Mouse (Mus musculus) layer of hippocampus, postnatal 25 days (tissue): Measurements from ENCODE around the gene Fap. TPM values are rescaled to one million over a fixed set of nuclear protein-coding genes. Genes with fewer than 3 reads are reported as not detected.
A peak's percentile ranks its signal among the peaks of the same experiment; 100 is the strongest.

Experiments used
- DNase-seq, 2 experiments: peaks; one replicate each; pipeline ENCODE4 v3.0.0; 2022; ENCODE audit warnings: mixed read lengths in 2 of 2, low spot score in 1 of 2; ENCODE audit errors: extremely low spot score in 1 of 2
- total RNA-seq, 2 experiments: library from RNA; stranded (reverse); gene quantifications; 2 replicates each; pipeline ENCODE4 v1.2.3; 2021

The Fap gene
- total RNA-seq, 2 experiments from 2014 or later = 0.70 to 0.96 TPM

GRCm38 (mm10) chr2:62460815-62461450 is 112.9 kb downstream of the Fap start:
- DNase-seq = no peak

- DNase-seq = peak in 1 of 2 experiments; percentile 12
These were observed 113.6 kb downstream of the Fap start for GRCm38 (mm10) chr2:62460231-62460710.

GRCm38 (mm10) chr2:62459241-62460174 is 114.4 kb downstream of the Fap start:
- DNase-seq = no peak

GRCm38 (mm10) chr2:62458070-62458469 is 115.8 kb downstream of the Fap start:
- DNase-seq = no peak

- DNase-seq = no peak
These were observed 118.9 kb downstream of the Fap start for GRCm38 (mm10) chr2:62454991-62455390.

- no peak for DNase-seq
These were observed 119.8 kb downstream of the Fap start for GRCm38 (mm10) chr2:62454033-62454432.

Other genes with a start within 250 kb of the Fap start
- gene Dpp4, start 161.8 kb downstream of the Fap start, total RNA-seq = under 1 TPM; 0.94 to 0.96 TPM
- not detected for gene Gcg, start 90.4 kb downstream of the Fap start, total RNA-seq
- gene Ifih1, start 72.2 kb upstream of the Fap start, total RNA-seq = 1 to 10 TPM; 1.2 to 2.1 TPM
- gene Gca, start 90.2 kb upstream of the Fap start, total RNA-seq = 10 to 100 TPM in 1 of 2 experiments, 1 to 10 TPM in 1; 8.3 to 12.0 TPM